Mouse (Mus musculus) spleen, adult 2 months (tissue): ENCODE results near the gene Plekhm3. TPM values are rescaled to one million over a fixed set of nuclear protein-coding genes. Genes with fewer than 3 reads are reported as not detected.

Source experiments
- DNase-seq, 2 experiments: peaks; one replicate each; pipeline versions ENCODE4 v3.0.0 to v3.0.0-alpha.2; 2012 to 2021; ENCODE audit warnings: low spot score in 2 of 2, low read depth in 1 of 2
- H3K27ac ChIP-seq: fragments of 200-500 bp; 2 replicates; pipeline ENCODE4 v1.5.1; 2012; ENCODE audit warnings: low read length, inconsistent platforms; ENCODE audit not compliant: insufficient read depth
- H3K27me3 ChIP-seq: fragments of 200-500 bp; 2 replicates; pipeline ENCODE4 v1.6.1; 2012; ENCODE audit warnings: mild to moderate bottlenecking, moderate library complexity, low read length, inconsistent platforms; ENCODE audit not compliant: control insufficient read depth, insufficient read depth
- H3K36me3 ChIP-seq: fragments of 200-500 bp; 2 replicates; pipeline ENCODE4 v1.6.1; 2012; ENCODE audit warnings: mild to moderate bottlenecking, low read length, inconsistent platforms; ENCODE audit not compliant: control insufficient read depth, insufficient read depth
- H3K4me1 ChIP-seq: fragments of 200-500 bp; 2 replicates; pipeline ENCODE4 v1.6.1; 2011; ENCODE audit warnings: inconsistent platforms; ENCODE audit not compliant: control insufficient read depth, insufficient read depth, insufficient read length
- H3K4me3 ChIP-seq: fragments of 200-500 bp; 2 replicates; pipeline ENCODE4 v1.5.1; 2011; ENCODE audit warnings: mild to moderate bottlenecking, inconsistent platforms; ENCODE audit not compliant: insufficient read depth, insufficient read length; ENCODE audit errors: extremely low read depth
- CTCF ChIP-seq: fragments of 200-500 bp; IDR thresholded peaks from 2 replicates; pipeline ENCODE4 v1.5.1; 2011; ENCODE audit warnings: mild to moderate bottlenecking, inconsistent platforms; ENCODE audit not compliant: insufficient read depth, insufficient read length, insufficient replicate concordance; ENCODE audit errors: extremely low read depth
- POLR2A ChIP-seq: fragments of 200-500 bp; IDR thresholded peaks from 2 replicates; pipeline ENCODE4 v1.6.1; 2011; ENCODE audit warnings: low read depth, low read length, inconsistent platforms
- WGBS: fragments of 180-500 bp; shearing (Covaris S2); methylation state at CpG from one replicate; pipeline ENCODE4 v1.1.7; 2018; 5-methylcytosine and 5-hydroxymethylcytosine counted together
- polyA plus RNA-seq: library from polyadenylated mRNA; depleted of rRNA; stranded (reverse); fragments of >200 nt; gene quantifications from 2 replicates; pipeline ENCODE4 v1.2.3, GENCODE M21; 2012

The Plekhm3 gene
- polyA plus RNA-seq, 1 experiment: 11.7 TPM

DNA sequence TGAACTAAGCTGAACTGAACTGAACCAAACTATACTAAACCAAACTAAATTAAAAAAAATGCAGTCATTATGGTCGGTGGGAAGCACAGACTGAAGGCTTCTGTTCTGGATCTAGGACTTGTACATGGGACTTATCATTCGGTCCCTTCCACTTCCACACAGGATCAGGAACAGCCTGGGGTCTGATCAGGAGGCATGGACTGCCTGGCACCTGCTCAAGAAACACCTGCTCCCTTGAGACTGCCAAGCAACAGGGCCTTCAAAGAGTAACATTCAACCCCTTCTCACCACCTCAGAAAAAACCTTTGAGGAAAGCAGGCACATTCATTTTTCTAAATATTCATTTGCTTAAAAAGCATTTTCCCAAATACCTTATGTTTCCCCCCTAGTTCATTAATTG is 103.4 kb downstream of the Plekhm3 start:
- no peaks in the 10 kb centered on the region for H3K27me3 ChIP-seq
- 84% methylated on average over 2 of the region's 2 CpGs for WGBS
- no peak for DNase-seq
- TF ChIP-seq POLR2A (no peak), CTCF (no peak)
- H3K27ac ChIP-seq: no peak overlapping the region
- H3K36me3 ChIP-seq: peaks cover 3% of the 10 kb centered on the region
- H3K4me3 ChIP-seq: no peak overlapping the region
- no peaks in the 10 kb centered on the region for H3K4me1 ChIP-seq

DNA sequence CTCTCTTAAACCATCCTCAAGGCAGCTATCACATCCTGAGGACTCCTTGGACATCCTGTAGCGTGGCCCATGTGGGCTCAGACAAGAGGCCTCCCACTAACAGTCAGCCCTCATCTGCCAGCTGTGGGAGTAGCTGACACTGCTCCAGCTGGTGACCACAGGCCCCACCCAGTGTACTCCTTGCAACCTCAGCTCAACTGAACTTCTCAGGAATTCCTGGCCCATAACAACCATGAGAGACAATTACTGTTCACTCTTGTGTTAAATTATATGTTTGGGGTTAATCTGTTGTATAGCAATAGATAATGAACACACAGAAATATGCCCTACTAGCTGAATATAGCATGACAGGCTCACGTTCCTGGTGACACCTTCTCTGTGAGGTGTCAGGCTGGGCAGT is 104.4 kb downstream of the Plekhm3 start:
- H3K36me3 ChIP-seq: peaks cover 3% of the 10 kb centered on the region
- no peak overlapping the region for H3K4me3 ChIP-seq
- no peak overlapping the region for H3K27ac ChIP-seq
- TF ChIP-seq POLR2A: no peak
- no peak for TF ChIP-seq CTCF
- H3K4me1 ChIP-seq: no peaks in the 10 kb centered on the region
- no peak for DNase-seq
- WGBS: 75% methylated on average over 2 of the region's 2 CpGs
- no peaks in the 10 kb centered on the region for H3K27me3 ChIP-seq

DNA sequence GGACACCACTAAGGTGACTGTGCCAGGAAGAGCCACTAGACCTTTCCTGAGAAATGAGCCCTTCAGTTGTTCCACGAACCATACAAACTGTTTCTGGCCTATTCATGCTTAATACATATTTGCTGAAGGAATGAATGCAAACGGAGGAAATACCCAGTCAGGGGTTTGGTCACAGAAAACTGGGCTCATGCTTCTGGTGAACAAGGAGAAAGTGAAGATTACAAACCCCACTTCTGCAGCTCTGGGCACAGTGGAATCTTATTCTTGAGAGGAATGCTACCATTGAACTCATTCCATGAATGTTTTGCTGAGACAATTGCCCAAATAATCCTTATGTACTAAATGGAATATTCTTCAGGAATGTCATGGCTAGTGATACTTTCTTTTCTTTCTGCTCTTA is 106.3 kb downstream of the Plekhm3 start:
- H3K4me3 ChIP-seq: no peak overlapping the region
- 84% methylated on average over 2 of the region's 2 CpGs for WGBS
- no peaks in the 10 kb centered on the region for H3K4me1 ChIP-seq
- no peak for DNase-seq
- peaks cover 3% of the 10 kb centered on the region for H3K36me3 ChIP-seq
- no peak overlapping the region for H3K27ac ChIP-seq
- TF ChIP-seq POLR2A: no peak
- TF ChIP-seq CTCF: no peak
- H3K27me3 ChIP-seq: no peaks in the 10 kb centered on the region

DNA sequence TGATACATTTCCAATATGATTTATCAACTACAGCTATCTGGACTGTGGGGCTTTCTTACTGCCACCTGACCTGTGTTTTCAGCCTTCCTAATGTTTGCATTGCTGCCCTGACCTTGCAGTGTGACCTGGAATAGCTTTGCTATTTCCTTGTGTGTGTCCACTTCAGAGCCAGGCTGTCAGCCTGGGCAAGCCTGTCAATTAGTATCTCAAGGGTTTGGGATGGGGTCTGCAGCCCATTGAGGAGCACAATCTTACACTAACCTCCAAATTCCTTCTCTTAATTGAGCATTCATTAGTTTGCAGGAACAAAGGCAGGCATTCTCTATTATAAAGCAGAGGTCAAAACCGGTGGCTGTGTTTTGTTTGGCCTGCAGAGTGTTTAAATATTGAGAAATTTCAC is 107.6 kb downstream of the Plekhm3 start:
- Histone ChIP-seq H3K27me3 (no peaks in the 10 kb centered on the region), H3K36me3 (no peaks in the 10 kb centered on the region; the same call in 1 of the 2 replicates), H3K4me3 (no peak overlapping the region), H3K27ac (no peak overlapping the region), H3K4me1 (no peaks in the 10 kb centered on the region)
- no peak for TF ChIP-seq POLR2A
- no peak for TF ChIP-seq CTCF
- 72% methylated on average over 1 of the region's 1 CpGs for WGBS
- no peak for DNase-seq

DNA sequence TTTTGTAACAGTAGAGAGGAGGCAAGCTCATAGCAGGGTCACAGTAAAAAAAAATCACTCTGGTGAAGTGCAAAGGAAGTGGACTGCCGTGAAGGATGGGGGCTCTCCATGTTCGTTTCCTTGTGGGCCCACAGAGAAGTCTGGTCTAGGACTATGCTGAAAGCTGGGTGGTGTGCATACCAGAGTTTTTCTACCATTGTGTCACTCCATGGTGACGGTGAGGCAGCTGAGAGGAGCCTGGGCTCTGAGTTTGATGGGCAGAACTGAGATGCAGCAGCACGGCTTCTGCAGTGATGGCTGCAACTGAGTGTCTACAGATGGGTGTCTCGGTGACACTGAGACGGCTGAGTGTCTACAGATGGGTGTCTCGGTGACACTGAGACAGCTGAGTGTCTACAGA is 108.5 kb downstream of the Plekhm3 start:
- WGBS: 77% methylated on average over 7 of the region's 7 CpGs
- Histone ChIP-seq H3K27ac (no peak overlapping the region), H3K36me3 (no peaks in the 10 kb centered on the region; the same call in 1 of the 2 replicates), H3K4me1 (no peaks in the 10 kb centered on the region), H3K4me3 (no peak overlapping the region), H3K27me3 (no peaks in the 10 kb centered on the region)
- TF ChIP-seq CTCF: no peak
- TF ChIP-seq POLR2A: no peak
- DNase-seq: no peak

DNA sequence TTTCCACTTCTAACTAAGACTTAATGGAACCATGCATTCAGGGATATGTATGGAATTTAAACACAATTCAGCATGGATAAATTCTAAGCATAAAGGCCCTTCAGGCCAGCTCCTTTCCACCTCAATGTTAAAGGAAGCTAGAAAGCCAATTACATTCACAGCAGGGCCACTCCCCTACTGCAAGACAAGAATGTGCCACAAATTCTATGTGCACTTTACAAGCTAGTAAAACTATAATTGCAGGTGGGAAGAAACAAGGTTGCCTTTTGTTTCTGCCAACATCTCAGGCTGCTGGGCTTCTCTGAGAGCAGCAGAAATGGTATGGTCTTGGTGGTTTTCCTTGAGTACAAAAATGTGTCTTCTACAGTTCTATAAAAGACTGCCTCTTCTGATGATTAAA is 109.1 kb downstream of the Plekhm3 start:
- no peaks in the 10 kb centered on the region for H3K27me3 ChIP-seq
- TF ChIP-seq CTCF (no peak), POLR2A (no peak)
- no peak overlapping the region for H3K4me3 ChIP-seq
- no peaks in the 10 kb centered on the region; the same call in 1 of the 2 replicates for H3K36me3 ChIP-seq
- no peak for DNase-seq
- H3K27ac ChIP-seq: no peak overlapping the region
- H3K4me1 ChIP-seq: no peaks in the 10 kb centered on the region

DNA sequence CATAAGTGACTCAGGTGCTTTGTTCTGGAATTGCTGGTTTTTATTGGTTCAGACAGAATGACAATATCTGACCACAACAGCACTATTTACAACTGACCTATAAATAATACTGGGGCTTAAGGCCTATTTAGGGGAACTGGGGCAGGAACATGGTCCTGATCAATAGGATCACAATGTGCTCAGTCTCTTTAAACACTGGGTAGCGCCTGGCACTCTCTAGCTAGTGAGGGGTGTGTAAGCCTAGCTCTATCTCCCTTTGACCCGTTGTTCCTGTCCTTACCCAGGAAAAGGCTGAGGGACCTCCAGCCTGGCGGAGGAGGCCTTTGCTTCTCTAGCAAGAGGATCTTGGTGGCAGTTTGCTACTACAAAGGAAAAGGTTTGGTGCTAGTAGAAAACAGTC is 111.6 kb downstream of the Plekhm3 start:
- H3K27ac ChIP-seq: no peak overlapping the region
- TF ChIP-seq CTCF: no peak
- no peak for TF ChIP-seq POLR2A
- H3K36me3 ChIP-seq: no peaks in the 10 kb centered on the region; the same call in 1 of the 2 replicates
- no peaks in the 10 kb centered on the region for H3K4me1 ChIP-seq
- WGBS: 79% methylated on average over 3 of the region's 3 CpGs
- no peak for DNase-seq
- no peak overlapping the region for H3K4me3 ChIP-seq
- no peaks in the 10 kb centered on the region for H3K27me3 ChIP-seq
